Mouse (Mus musculus): ENCODE data around the gene Nsg2. TPM values are rescaled to one million over a fixed set of nuclear protein-coding genes. Genes with fewer than 3 reads are reported as not detected.
A peak's percentile ranks its signal among the peaks of the same experiment; 100 is the strongest.

The Nsg2 gene
- polyA plus RNA-seq, 1 experiment from 2014 or later: 10.1 TPM

GRCm38 (mm10) chr11:32101059-32101632 is 100.9 kb downstream of the Nsg2 start:
- H3K27me3 ChIP-seq (replicated peaks; ENCODE audit: low read depth, poor library complexity, severe bottlenecking): peaks cover 8% of the 10 kb centered on the region; the same call in 1 of the 2 replicates
- no peak for DNase-seq (ENCODE audit: low spot score)
- no peaks in the 10 kb centered on the region for H3K36me3 ChIP-seq (replicated peaks)
- H3K4me3 ChIP-seq: no peak overlapping the region
- WGBS: 70% methylated on average over 3 of the region's 3 CpGs
- H3K9me3 ChIP-seq: no peaks in the 10 kb centered on the region
- H3K4me1 ChIP-seq: peaks cover 15% of the 10 kb centered on the region
- H3K27ac ChIP-seq (replicated peaks): no peak overlapping the region

- peak; percentile 34 for DNase-seq (ENCODE audit: low spot score)
- Histone ChIP-seq H3K27me3 (replicated peaks; ENCODE audit: low read depth, poor library complexity, severe bottlenecking) (peaks cover 8% of the 10 kb centered on the region; the same call in 1 of the 2 replicates), H3K36me3 (replicated peaks) (no peaks in the 10 kb centered on the region), H3K27ac (replicated peaks) (no peak overlapping the region), H3K4me1 (peaks cover 18% of the 10 kb centered on the region), H3K9me3 (no peaks in the 10 kb centered on the region), H3K4me3 (peak overlapping the region; percentile 38)
- 11% methylated on average over 12 of the region's 12 CpGs for WGBS
Observed at GRCm38 (mm10) chr11:32102976-32103375, 102.7 kb downstream of the Nsg2 start.

GRCm38 (mm10) chr11:32104406-32105116 is 104.3 kb downstream of the Nsg2 start:
- H3K4me1 ChIP-seq: peaks cover 18% of the 10 kb centered on the region
- peaks cover 8% of the 10 kb centered on the region; the same call in 1 of the 2 replicates for H3K27me3 ChIP-seq (replicated peaks; ENCODE audit: low read depth, poor library complexity, severe bottlenecking)
- no peak overlapping the region for H3K27ac ChIP-seq (replicated peaks)
- no peak overlapping the region for H3K4me3 ChIP-seq
- no peak for DNase-seq (ENCODE audit: low spot score)
- no peaks in the 10 kb centered on the region for H3K36me3 ChIP-seq (replicated peaks)
- H3K9me3 ChIP-seq: no peaks in the 10 kb centered on the region
- WGBS: 55% methylated on average over 9 of the region's 9 CpGs

GRCm38 (mm10) chr11:32105750-32106646 is 105.7 kb downstream of the Nsg2 start:
- H3K9me3 ChIP-seq: no peaks in the 10 kb centered on the region
- no peak overlapping the region; the same call in 1 of the 2 replicates for H3K27ac ChIP-seq (replicated peaks)
- peaks cover 18% of the 10 kb centered on the region for H3K4me1 ChIP-seq
- H3K36me3 ChIP-seq (replicated peaks): no peaks in the 10 kb centered on the region
- DNase-seq (ENCODE audit: low spot score): peak; percentile 26
- no peak overlapping the region for H3K4me3 ChIP-seq
- WGBS: 33% methylated on average over 10 of the region's 10 CpGs
- peaks cover 5% of the 10 kb centered on the region; the same call in 1 of the 2 replicates for H3K27me3 ChIP-seq (replicated peaks; ENCODE audit: low read depth, poor library complexity, severe bottlenecking)

- peaks cover 15% of the 10 kb centered on the region for H3K4me1 ChIP-seq
- no peak for DNase-seq (ENCODE audit: low spot score)
- H3K36me3 ChIP-seq (replicated peaks): no peaks in the 10 kb centered on the region
- WGBS: 84% methylated on average over 4 of the region's 4 CpGs
- peaks cover 4% of the 10 kb centered on the region; the same call in 1 of the 2 replicates for H3K27me3 ChIP-seq (replicated peaks; ENCODE audit: low read depth, poor library complexity, severe bottlenecking)
- H3K27ac ChIP-seq (replicated peaks): no peak overlapping the region
- no peaks in the 10 kb centered on the region for H3K9me3 ChIP-seq
- no peak overlapping the region for H3K4me3 ChIP-seq
Observed at GRCm38 (mm10) chr11:32106647-32106985, 106.4 kb downstream of the Nsg2 start.

- no peak overlapping the region for H3K27ac ChIP-seq (replicated peaks)
- H3K4me3 ChIP-seq: no peak overlapping the region
- H3K9me3 ChIP-seq: no peaks in the 10 kb centered on the region
- H3K27me3 ChIP-seq (replicated peaks; ENCODE audit: low read depth, poor library complexity, severe bottlenecking): no peaks in the 10 kb centered on the region
- H3K4me1 ChIP-seq: peaks cover 24% of the 10 kb centered on the region
- 63% methylated on average over 8 of the region's 8 CpGs for WGBS
- H3K36me3 ChIP-seq (replicated peaks): no peaks in the 10 kb centered on the region
- DNase-seq (ENCODE audit: low spot score): no peak
Observed at GRCm38 (mm10) chr11:32108441-32108840, 108.2 kb downstream of the Nsg2 start.

Other genes starting within 250 kb of the Nsg2 start
- 2.7 and 3.2 TPM in 2 replicates for gene Cpeb4, start 128.3 kb upstream of the Nsg2 start, polyA plus RNA-seq (2016; fragmentation: Nextera tagmentation; extraction: Ambion mirVana)
- 0.10 and 0.14 TPM in 2 replicates for gene 4930524B15Rik, start 34.9 kb upstream of the Nsg2 start, polyA plus RNA-seq (2016; fragmentation: Nextera tagmentation; extraction: Ambion mirVana)
- gene Il9r, start 199.8 kb downstream of the Nsg2 start, polyA plus RNA-seq (2016; fragmentation: Nextera tagmentation; extraction: Ambion mirVana): 0.05 TPM in 1 of 2 replicates, not detected in the other
- 102 and 106 TPM in 2 replicates for gene Snrnp25, start 205.0 kb downstream of the Nsg2 start, polyA plus RNA-seq (2016; fragmentation: Nextera tagmentation; extraction: Ambion mirVana)
- gene Rhbdf1, start 221.8 kb downstream of the Nsg2 start, polyA plus RNA-seq (2016; fragmentation: Nextera tagmentation; extraction: Ambion mirVana): 32.2 and 33.1 TPM in 2 replicates
- 31.3 and 33.2 TPM in 2 replicates for gene Mpg, start 226.0 kb downstream of the Nsg2 start, polyA plus RNA-seq (2016; fragmentation: Nextera tagmentation; extraction: Ambion mirVana)